Mouse (Mus musculus) neural tube, embryonic 10.5 days (tissue): ENCODE measurements around the gene Vmn1r237.

Source experiments
- DNase-seq: peaks from one replicate; pipeline ENCODE4 v3.0.0-alpha.2; 2017; ENCODE audit warnings: low spot score; ENCODE audit errors: extremely low spot score

Vmn1r237 gene

GRCm38 (mm10) chr17:21311565-21311964 lies at the start of gene Vmn1r237:
Gene Vmn1r237 (plus strand): TSS chr17:21311865.
- no peak for DNase-seq

- DNase-seq: peak; percentile 13
Measured at GRCm38 (mm10) chr17:21272103-21272502, 39.6 kb upstream of the Vmn1r237 start.

GRCm38 (mm10) chr17:21282642-21283041 lies 29.0 kb upstream of the Vmn1r237 start, which contains the start of gene Vmn1r236:
Gene Vmn1r236 (plus strand): TSS chr17:21282942.
- no peak for DNase-seq

GRCm38 (mm10) chr17:21284395-21284794 lies 27.3 kb upstream of the Vmn1r237 start:
- no peak for DNase-seq

- DNase-seq: no peak
Measured at GRCm38 (mm10) chr17:21289695-21290094, 22.0 kb upstream of the Vmn1r237 start.
